Mouse (Mus musculus): ENCODE results near the gene Fgr.

Gene Fgr

GRCm38 (mm10) chr4:133035446-133035845 is 61.6 kb downstream of the Fgr start:
- no peak for DNase-seq (ENCODE audit: low read depth, low spot score)

GRCm38 (mm10) chr4:133035946-133036345 is 62.1 kb downstream of the Fgr start:
- DNase-seq (ENCODE audit: low read depth, low spot score): no peak

GRCm38 (mm10) chr4:133037293-133037692 is 63.4 kb downstream of the Fgr start:
- DNase-seq (ENCODE audit: low read depth, low spot score): no peak

GRCm38 (mm10) chr4:133037798-133038197 is 63.9 kb downstream of the Fgr start:
- DNase-seq (ENCODE audit: low read depth, low spot score): peak; percentile 61

- DNase-seq (ENCODE audit: low read depth, low spot score): peak; percentile 74
These were observed 64.7 kb downstream of the Fgr start for GRCm38 (mm10) chr4:133038521-133039115.

GRCm38 (mm10) chr4:133039116-133039819 is 65.4 kb downstream of the Fgr start:
- DNase-seq (ENCODE audit: low read depth, low spot score): peak; percentile 78

GRCm38 (mm10) chr4:133039832-133040231 is 65.9 kb downstream of the Fgr start:
- peak; percentile 63 for DNase-seq (ENCODE audit: low read depth, low spot score)

GRCm38 (mm10) chr4:133040241-133040904 is 66.5 kb downstream of the Fgr start:
- peak; percentile 99 for DNase-seq (ENCODE audit: low read depth, low spot score)

- DNase-seq (ENCODE audit: low read depth, low spot score): peak; percentile 61
These were observed 68.3 kb downstream of the Fgr start for GRCm38 (mm10) chr4:133042244-133042643.

GRCm38 (mm10) chr4:133042651-133043635 is 69.0 kb downstream of the Fgr start:
- DNase-seq (ENCODE audit: low read depth, low spot score): peak; percentile 84

- DNase-seq (ENCODE audit: low read depth, low spot score): no peak
These were observed 70.1 kb downstream of the Fgr start for GRCm38 (mm10) chr4:133043798-133044646.

GRCm38 (mm10) chr4:133044647-133045094 is 70.8 kb downstream of the Fgr start:
- DNase-seq (ENCODE audit: low read depth, low spot score): no peak

GRCm38 (mm10) chr4:133045771-133046474 is 72.0 kb downstream of the Fgr start:
- peak; percentile 81 for DNase-seq (ENCODE audit: low read depth, low spot score)

- peak; percentile 57 for DNase-seq (ENCODE audit: low read depth, low spot score)
These were observed 72.9 kb downstream of the Fgr start for GRCm38 (mm10) chr4:133046691-133047352.

GRCm38 (mm10) chr4:133047353-133048105 is 73.6 kb downstream of the Fgr start:
- no peak for DNase-seq (ENCODE audit: low read depth, low spot score)

GRCm38 (mm10) chr4:133049071-133049920 is 75.4 kb downstream of the Fgr start:
- no peak for DNase-seq (ENCODE audit: low read depth, low spot score)

- DNase-seq (ENCODE audit: low read depth, low spot score): no peak
These were observed 76.4 kb downstream of the Fgr start for GRCm38 (mm10) chr4:133050196-133050836.
